Mouse (Mus musculus): ENCODE data around the gene Ubiad1. TPM values are rescaled to one million over a fixed set of nuclear protein-coding genes. Genes with fewer than 3 reads are reported as not detected.

The Ubiad1 gene
- polyA plus RNA-seq, 1 experiment, result 22.6 TPM

DNA sequence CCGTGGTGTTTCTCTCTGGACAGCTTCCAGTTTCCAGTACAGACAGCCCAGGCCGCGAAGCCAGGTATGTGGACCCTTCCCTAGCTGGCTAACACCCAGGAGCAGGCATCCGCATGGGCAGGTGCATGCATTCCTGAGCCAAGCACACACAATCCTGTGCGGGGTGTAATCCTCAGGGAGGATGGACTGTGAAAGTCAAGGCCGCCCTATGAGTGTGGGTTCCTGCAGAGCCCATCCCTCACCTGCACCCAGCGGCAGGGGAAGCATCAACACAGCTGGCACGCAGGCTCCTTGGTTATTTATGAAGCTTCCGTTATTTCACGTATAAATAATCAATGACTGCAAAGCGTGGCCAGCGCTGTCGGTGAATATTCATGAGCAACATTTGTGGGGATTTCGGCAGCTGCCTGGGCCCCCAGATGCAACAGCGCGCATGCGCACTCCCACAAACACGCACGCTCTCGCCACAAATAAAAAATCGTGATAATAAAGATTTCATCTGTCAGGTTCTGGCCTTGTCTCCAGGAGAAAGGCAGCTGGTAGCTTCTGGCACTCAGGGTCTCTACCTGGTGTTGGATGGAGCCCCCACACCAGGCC, 52.8 kb downstream of the Ubiad1 start:
- H3K36me3 ChIP-seq (ENCODE audit: control insufficient read depth, insufficient read depth), result no peaks in the 10 kb centered on the region
- H3K79me2 ChIP-seq (ENCODE audit: control insufficient read depth, insufficient read depth), result no peaks in the 10 kb centered on the region
- H3K27me3 ChIP-seq (ENCODE audit: control insufficient read depth, insufficient read depth, insufficient read length), result peaks cover 28% of the 10 kb centered on the region
- no peak overlapping the region for H3K4me3 ChIP-seq
- no peak overlapping the region for H3ac ChIP-seq (ENCODE audit: control insufficient read depth, insufficient read length)
- no peak overlapping the region for H3K4me2 ChIP-seq (ENCODE audit: low read depth)
- no peak for TF ChIP-seq USF1 (IDR thresholded peaks at IDR 0.05; ENCODE audit: low read depth)
- TF ChIP-seq E2F4 (IDR thresholded peaks at IDR 0.05; ENCODE audit: insufficient read depth), result no peak

DNA sequence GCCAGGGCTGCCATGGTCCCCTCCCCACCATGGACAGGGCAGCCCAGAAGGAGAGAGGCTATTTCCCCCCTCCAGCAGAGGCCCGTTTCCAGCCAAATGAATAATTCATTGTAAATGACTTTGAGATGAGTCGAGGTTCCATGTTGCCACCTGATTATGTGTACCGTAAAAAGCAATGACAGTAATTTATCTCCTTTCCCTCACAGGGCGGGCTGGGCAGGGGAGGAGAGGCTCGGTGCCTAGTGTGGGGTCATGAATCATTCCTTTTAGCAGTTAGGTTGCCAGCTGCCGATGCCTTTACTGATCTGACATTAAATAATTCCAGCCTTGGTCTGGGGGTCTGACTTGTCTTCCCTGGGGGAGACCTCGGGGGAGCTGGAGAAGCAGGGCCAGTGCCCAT, 54.9 kb downstream of the Ubiad1 start:
- Histone ChIP-seq H3K79me2 (ENCODE audit: control insufficient read depth, insufficient read depth) (no peaks in the 10 kb centered on the region), H3K4me2 (ENCODE audit: low read depth) (no peak overlapping the region), H3K36me3 (ENCODE audit: control insufficient read depth, insufficient read depth) (no peaks in the 10 kb centered on the region), H3ac (ENCODE audit: control insufficient read depth, insufficient read length) (no peak overlapping the region), H3K4me3 (no peak overlapping the region), H3K27me3 (ENCODE audit: control insufficient read depth, insufficient read depth, insufficient read length) (peaks cover 33% of the 10 kb centered on the region)
- TF ChIP-seq MYOD1 (IDR thresholded peaks at IDR 0.05; ENCODE audit: control insufficient read depth in 1 of 3, insufficient read length in 2 of 3, low read depth in 2 of 3) (no peak), USF1 (IDR thresholded peaks at IDR 0.05; ENCODE audit: low read depth) (no peak), MAX (IDR thresholded peaks at IDR 0.05; ENCODE audit: low read depth) (no peak), TCF12 (IDR thresholded peaks at IDR 0.05; ENCODE audit: insufficient read depth, poor library complexity, severe bottlenecking) (no peak), POLR2A (IDR thresholded peaks at IDR 0.05; ENCODE audit: insufficient read length, low read depth) (no peak), POLR2AphosphoS2 (IDR thresholded peaks at IDR 0.05; ENCODE audit: insufficient read length, low read depth) (no peak), REST (IDR thresholded peaks at IDR 0.05; ENCODE audit: insufficient read depth, insufficient read length) (no peak), TCF3 (IDR thresholded peaks at IDR 0.05; ENCODE audit: insufficient read length, low read depth) (no peak), SRF (IDR thresholded peaks at IDR 0.05; ENCODE audit: control insufficient read depth, insufficient read length, low read depth) (no peak), MYOG (IDR thresholded peaks at IDR 0.05; ENCODE audit: control insufficient read depth in 1 of 3, insufficient read depth in 1 of 3, insufficient read length in 2 of 3, low read depth in 2 of 3) (no peak), E2F4 (IDR thresholded peaks at IDR 0.05; ENCODE audit: insufficient read depth) (no peak)

DNA sequence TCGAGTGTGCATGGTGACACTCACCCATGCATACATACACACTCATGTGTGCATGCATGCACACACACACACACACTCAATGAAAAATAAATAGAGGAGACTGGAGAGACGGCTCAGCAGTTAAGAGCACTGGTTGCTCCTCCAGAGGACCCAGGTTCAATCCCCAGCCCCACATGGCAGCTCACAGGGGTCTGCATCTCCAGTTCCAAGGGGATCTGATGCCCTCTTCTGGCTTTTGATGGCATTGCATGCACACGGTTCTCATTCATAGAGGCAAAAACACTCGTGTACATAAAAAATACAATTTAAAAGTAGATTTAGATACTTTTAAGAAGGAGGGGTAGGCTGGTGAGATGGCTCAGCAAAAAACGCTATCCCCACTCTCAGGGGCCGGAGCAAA, 55.5 kb downstream of the Ubiad1 start:
- H3K27me3 ChIP-seq (ENCODE audit: control insufficient read depth, insufficient read depth, insufficient read length), result peaks cover 31% of the 10 kb centered on the region
- no peak overlapping the region for H3K4me3 ChIP-seq
- no peak overlapping the region for H3K4me2 ChIP-seq (ENCODE audit: low read depth)
- H3K79me2 ChIP-seq (ENCODE audit: control insufficient read depth, insufficient read depth), result no peaks in the 10 kb centered on the region
- TF ChIP-seq POLR2A (IDR thresholded peaks at IDR 0.05; ENCODE audit: insufficient read length, low read depth) (no peak), CEBPB (IDR thresholded peaks at IDR 0.05; ENCODE audit: insufficient read depth, poor library complexity, severe bottlenecking) (no peak), TCF3 (IDR thresholded peaks at IDR 0.05; ENCODE audit: insufficient read length, low read depth) (no peak), USF1 (IDR thresholded peaks at IDR 0.05; ENCODE audit: low read depth) (no peak)
- H3ac ChIP-seq (ENCODE audit: control insufficient read depth, insufficient read length), result no peak overlapping the region
- H3K36me3 ChIP-seq (ENCODE audit: control insufficient read depth, insufficient read depth), result no peaks in the 10 kb centered on the region

DNA sequence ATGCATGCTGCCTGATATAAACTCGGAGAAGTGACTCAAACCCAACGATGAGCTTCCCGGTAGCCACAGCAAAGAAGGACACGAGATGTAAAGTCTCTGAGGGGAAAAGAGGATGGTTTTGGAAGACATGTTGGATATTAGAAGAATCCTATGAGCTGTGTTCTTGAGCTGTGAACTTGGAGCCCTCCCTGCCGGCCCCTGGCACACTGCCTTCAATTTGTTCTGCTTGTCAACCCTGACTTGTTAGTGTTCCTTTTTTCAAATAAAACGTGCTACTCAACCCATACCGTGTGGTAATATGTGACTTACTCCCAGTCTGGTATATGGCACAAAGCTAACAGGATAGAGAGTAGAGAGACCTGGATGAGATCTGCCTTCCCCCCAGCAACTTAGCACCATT, 59.3 kb downstream of the Ubiad1 start:
- H3K36me3 ChIP-seq (ENCODE audit: control insufficient read depth, insufficient read depth), result no peaks in the 10 kb centered on the region

More for the DNA sequence above, 59.3 kb downstream of the Ubiad1 start:
- H3K27me3 ChIP-seq (ENCODE audit: control insufficient read depth, insufficient read depth, insufficient read length), result peaks cover 22% of the 10 kb centered on the region
- no peak overlapping the region for H3ac ChIP-seq (ENCODE audit: control insufficient read depth, insufficient read length)
- no peak overlapping the region for H3K4me3 ChIP-seq
- TF ChIP-seq CEBPB (IDR thresholded peaks at IDR 0.05; ENCODE audit: insufficient read depth, poor library complexity, severe bottlenecking) (no peak), REST (IDR thresholded peaks at IDR 0.05; ENCODE audit: insufficient read depth, insufficient read length) (no peak), TCF12 (IDR thresholded peaks at IDR 0.05; ENCODE audit: insufficient read depth, poor library complexity, severe bottlenecking) (no peak), TCF3 (IDR thresholded peaks at IDR 0.05; ENCODE audit: insufficient read length, low read depth) (no peak), MAX (IDR thresholded peaks at IDR 0.05; ENCODE audit: low read depth) (no peak), USF1 (IDR thresholded peaks at IDR 0.05; ENCODE audit: low read depth) (no peak), MYOD1 (IDR thresholded peaks at IDR 0.05; ENCODE audit: control insufficient read depth in 1 of 3, insufficient read length in 2 of 3, low read depth in 2 of 3) (no peak), MYOG (IDR thresholded peaks at IDR 0.05; ENCODE audit: control insufficient read depth in 1 of 3, insufficient read depth in 1 of 3, insufficient read length in 2 of 3, low read depth in 2 of 3) (no peak), E2F4 (IDR thresholded peaks at IDR 0.05; ENCODE audit: insufficient read depth) (no peak), POLR2AphosphoS2 (IDR thresholded peaks at IDR 0.05; ENCODE audit: insufficient read length, low read depth) (no peak)
- no peaks in the 10 kb centered on the region for H3K79me2 ChIP-seq (ENCODE audit: control insufficient read depth, insufficient read depth)
- no peak overlapping the region for H3K4me2 ChIP-seq (ENCODE audit: low read depth)

Other genes with a start within 250 kb of the Ubiad1 start
- 0.01 TPM for gene Disp3, start 156.8 kb downstream of the Ubiad1 start, polyA plus RNA-seq (2012; fragmentation: generic; extraction: Trizol)
- 29.7 TPM for gene Mtor, start 3.8 kb upstream of the Ubiad1 start, polyA plus RNA-seq (2012; fragmentation: generic; extraction: Trizol)
- 0.01 TPM for gene Angptl7, start 55.7 kb upstream of the Ubiad1 start, polyA plus RNA-seq (2012; fragmentation: generic; extraction: Trizol)
- gene Exosc10, start 113.7 kb upstream of the Ubiad1 start, polyA plus RNA-seq (2012; fragmentation: generic; extraction: Trizol), result 37.0 TPM
- gene Srm, start 146.7 kb upstream of the Ubiad1 start, polyA plus RNA-seq (2012; fragmentation: generic; extraction: Trizol), result 103 TPM
- 0.43 TPM for gene Masp2, start 157.8 kb upstream of the Ubiad1 start, polyA plus RNA-seq (2012; fragmentation: generic; extraction: Trizol)
- 109 TPM for gene Tardbp, start 182.2 kb upstream of the Ubiad1 start, polyA plus RNA-seq (2012; fragmentation: generic; extraction: Trizol)
- 0.16 TPM for gene Gm572, start 198.5 kb upstream of the Ubiad1 start, polyA plus RNA-seq (2012; fragmentation: generic; extraction: Trizol)